Mouse (Mus musculus) lung, adult 2 months (tissue): ENCODE measurements around the gene Prss57.

Experiments used
- CTCF ChIP-seq: fragments of 200-500 bp; IDR thresholded peaks from 2 replicates; pipeline ENCODE4 v1.5.1; 2011; ENCODE audit warnings: mild to moderate bottlenecking, low read length, control low read depth; ENCODE audit not compliant: insufficient read depth
- POLR2A ChIP-seq: fragments of 200-500 bp; IDR thresholded peaks from 2 replicates; pipeline ENCODE4 v1.6.1; 2011; ENCODE audit warnings: low read depth, mild to moderate bottlenecking, control low read depth, low read length, borderline replicate concordance; ENCODE audit errors: extremely low read depth

DNA sequence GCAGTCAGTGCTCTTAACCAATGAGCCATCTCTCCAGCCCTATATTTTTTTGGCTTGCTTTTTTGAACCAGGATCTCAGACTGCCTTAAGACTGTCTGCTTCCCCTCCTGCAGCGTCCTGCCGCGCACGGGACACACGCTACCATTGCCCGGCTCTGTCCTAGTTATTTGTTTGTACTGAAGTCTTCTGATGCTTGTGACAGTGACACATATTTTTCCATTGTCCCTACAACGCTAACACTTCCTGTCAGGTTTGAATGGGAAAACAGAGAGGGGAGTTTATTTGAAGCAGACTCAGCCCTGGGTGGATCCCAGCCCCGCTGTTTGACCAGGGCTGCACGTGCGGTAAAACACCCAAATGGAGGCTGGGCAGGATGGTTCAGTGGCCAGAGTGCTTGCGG is 18.0 kb upstream of the Prss57 start:
- TF ChIP-seq POLR2A (no peak), CTCF (no peak)
